Mouse (Mus musculus) hindbrain, embryonic 16.5 days (tissue): ENCODE measurements at regions not wholly inside any gene's neighbourhood (a gene's known extent, or its start where the extent isn't known, plus 50 kb on each side); places are given as distances from the start of the nearest gene placed in this dataset.

Source experiments
- ATAC-seq: fragments of 200-750 bp; cut with Nextera tagmentation; 2 replicates; pipeline ENCODE4 v1.8.0; 2017; ENCODE audit warnings: moderate TSS enrichment, moderate library complexity
- H3K27ac ChIP-seq: fragments of 300-500 bp; sonication (generic); 2 replicates; pipeline ENCODE4 v1.5.1; 2014; ENCODE audit warnings: low read depth, mild to moderate bottlenecking, control low read depth, low read length, moderate library complexity
- H3K27me3 ChIP-seq: fragments of 300-500 bp; sonication (generic); replicated peaks from 2 replicates; pipeline ENCODE4 v1.6.1; 2014; ENCODE audit warnings: low read length; ENCODE audit not compliant: control insufficient read depth, insufficient read depth
- H3K36me3 ChIP-seq: fragments of 300-500 bp; sonication (generic); 2 replicates; pipeline ENCODE4 v1.6.1; 2014; ENCODE audit warnings: mild to moderate bottlenecking, low read length, moderate library complexity, mixed read lengths; ENCODE audit not compliant: control insufficient read depth, insufficient read depth
- H3K4me1 ChIP-seq: fragments of 300-500 bp; sonication (generic); 2 replicates; pipeline ENCODE4 v1.6.1; 2014; ENCODE audit warnings: low read depth, low read length; ENCODE audit not compliant: control insufficient read depth, insufficient read depth
- H3K4me2 ChIP-seq: fragments of 300-500 bp; sonication (generic); 2 replicates; pipeline ENCODE4 v1.6.1; 2014; ENCODE audit warnings: mild to moderate bottlenecking, low read length, control low read depth, moderate library complexity
- H3K4me3 ChIP-seq: fragments of 300-500 bp; sonication (generic); 2 replicates; pipeline ENCODE4 v1.5.1; 2014; ENCODE audit warnings: mild to moderate bottlenecking, low read length, control low read depth, moderate library complexity
- H3K9ac ChIP-seq: fragments of 300-500 bp; sonication (generic); 2 replicates; pipeline ENCODE4 v1.6.1; 2014; ENCODE audit warnings: low read depth, mild to moderate bottlenecking, control low read depth, low read length, moderate library complexity
- H3K9me3 ChIP-seq: fragments of 300-500 bp; sonication (generic); 2 replicates; pipeline ENCODE4 v1.6.1; 2014; ENCODE audit warnings: mild to moderate bottlenecking, low read length, moderate library complexity; ENCODE audit not compliant: control insufficient read depth
- WGBS: fragments of 180-500 bp; shearing (Covaris S2); extraction: QIAGEN DNeasy Blood & Tissue Kit; methylation state at CpG from one replicate; pipeline ENCODE4 v1.1.7; 2014; 5-methylcytosine and 5-hydroxymethylcytosine counted together

- Histone ChIP-seq H3K9me3 (no peaks in the 10 kb centered on the region), H3K27ac (no peak overlapping the region), H3K4me1 (no peaks in the 10 kb centered on the region), H3K27me3 (no peaks in the 10 kb centered on the region), H3K9ac (no peak overlapping the region), H3K4me2 (no peak overlapping the region), H3K4me3 (no peak overlapping the region), H3K36me3 (no peaks in the 10 kb centered on the region)
- WGBS, result 81% methylated on average over 4 of the region's 4 CpGs
- no peak for ATAC-seq
Measured at GRCm38 (mm10) chr16:80196302-80196701, 1004.2 kb upstream of the Ncam2 start.

GRCm38 (mm10) chr16:80202811-80203210 is 997.7 kb upstream of the Ncam2 start:
- ATAC-seq, result no peak
- no peaks in the 10 kb centered on the region for H3K27me3 ChIP-seq
- no peak overlapping the region for H3K4me3 ChIP-seq
- no peak overlapping the region for H3K9ac ChIP-seq
- H3K9me3 ChIP-seq, result no peaks in the 10 kb centered on the region
- no peaks in the 10 kb centered on the region for H3K36me3 ChIP-seq
- 86% methylated on average over 3 of the region's 3 CpGs for WGBS
- no peak overlapping the region for H3K4me2 ChIP-seq
- H3K27ac ChIP-seq, result no peak overlapping the region
- H3K4me1 ChIP-seq, result no peaks in the 10 kb centered on the region

- Histone ChIP-seq H3K36me3 (no peaks in the 10 kb centered on the region), H3K27me3 (no peaks in the 10 kb centered on the region), H3K4me2 (no peak overlapping the region), H3K9ac (no peak overlapping the region), H3K9me3 (no peaks in the 10 kb centered on the region), H3K4me1 (no peaks in the 10 kb centered on the region), H3K4me3 (no peak overlapping the region), H3K27ac (no peak overlapping the region)
- ATAC-seq, result no peak
Measured at GRCm38 (mm10) chr16:80212769-80213168, 987.7 kb upstream of the Ncam2 start.

- Histone ChIP-seq H3K36me3 (no peaks in the 10 kb centered on the region), H3K9ac (no peak overlapping the region), H3K4me1 (no peaks in the 10 kb centered on the region), H3K9me3 (no peaks in the 10 kb centered on the region), H3K27ac (no peak overlapping the region), H3K4me2 (no peak overlapping the region), H3K27me3 (no peaks in the 10 kb centered on the region), H3K4me3 (no peak overlapping the region)
- no peak for ATAC-seq
Measured at GRCm38 (mm10) chr16:80255441-80255840, 945.1 kb upstream of the Ncam2 start.

- peak; percentile 80 for ATAC-seq
- no peaks in the 10 kb centered on the region for H3K9me3 ChIP-seq
Measured at GRCm38 (mm10) chr16:80266151-80266617, 934.3 kb upstream of the Ncam2 start.

GRCm38 (mm10) chr16:80272291-80273123 is 928.0 kb upstream of the Ncam2 start:
- ATAC-seq, result peak; percentile 56; the same call in 1 of the 2 replicates
- H3K4me1 ChIP-seq, result no peaks in the 10 kb centered on the region

More at GRCm38 (mm10) chr16:80266151-80266617, 934.3 kb upstream of the Ncam2 start:
- Histone ChIP-seq H3K9ac (no peak overlapping the region), H3K27me3 (no peaks in the 10 kb centered on the region), H3K4me3 (no peak overlapping the region), H3K4me2 (no peak overlapping the region), H3K4me1 (no peaks in the 10 kb centered on the region), H3K36me3 (no peaks in the 10 kb centered on the region), H3K27ac (no peak overlapping the region)
- 36% methylated on average over 5 of the region's 5 CpGs for WGBS

More at GRCm38 (mm10) chr16:80272291-80273123, 928.0 kb upstream of the Ncam2 start:
- no peak overlapping the region for H3K9ac ChIP-seq
- H3K27ac ChIP-seq, result no peak overlapping the region
- no peak overlapping the region for H3K4me3 ChIP-seq
- no peaks in the 10 kb centered on the region for H3K27me3 ChIP-seq
- H3K4me2 ChIP-seq, result no peak overlapping the region
- 56% methylated on average over 5 of the region's 5 CpGs for WGBS
- no peaks in the 10 kb centered on the region for H3K36me3 ChIP-seq
- H3K9me3 ChIP-seq, result no peaks in the 10 kb centered on the region
